Mouse (Mus musculus) testis, adult 2 months (tissue): ENCODE results near the gene Whamm.

Experiments used
- CTCF ChIP-seq: fragments of 200-500 bp; IDR thresholded peaks from 2 replicates; pipeline ENCODE4 v1.5.1; 2012; ENCODE audit warnings: low read depth, mild to moderate bottlenecking, inconsistent platforms, low read length, moderate library complexity; ENCODE audit not compliant: control insufficient read depth, insufficient read depth, insufficient replicate concordance
- POLR2A ChIP-seq: fragments of 200-500 bp; IDR thresholded peaks from 2 replicates; pipeline ENCODE4 v1.6.1; 2012; ENCODE audit warnings: low read depth, mild to moderate bottlenecking, inconsistent platforms, low read length, moderate library complexity; ENCODE audit not compliant: control insufficient read depth

DNA sequence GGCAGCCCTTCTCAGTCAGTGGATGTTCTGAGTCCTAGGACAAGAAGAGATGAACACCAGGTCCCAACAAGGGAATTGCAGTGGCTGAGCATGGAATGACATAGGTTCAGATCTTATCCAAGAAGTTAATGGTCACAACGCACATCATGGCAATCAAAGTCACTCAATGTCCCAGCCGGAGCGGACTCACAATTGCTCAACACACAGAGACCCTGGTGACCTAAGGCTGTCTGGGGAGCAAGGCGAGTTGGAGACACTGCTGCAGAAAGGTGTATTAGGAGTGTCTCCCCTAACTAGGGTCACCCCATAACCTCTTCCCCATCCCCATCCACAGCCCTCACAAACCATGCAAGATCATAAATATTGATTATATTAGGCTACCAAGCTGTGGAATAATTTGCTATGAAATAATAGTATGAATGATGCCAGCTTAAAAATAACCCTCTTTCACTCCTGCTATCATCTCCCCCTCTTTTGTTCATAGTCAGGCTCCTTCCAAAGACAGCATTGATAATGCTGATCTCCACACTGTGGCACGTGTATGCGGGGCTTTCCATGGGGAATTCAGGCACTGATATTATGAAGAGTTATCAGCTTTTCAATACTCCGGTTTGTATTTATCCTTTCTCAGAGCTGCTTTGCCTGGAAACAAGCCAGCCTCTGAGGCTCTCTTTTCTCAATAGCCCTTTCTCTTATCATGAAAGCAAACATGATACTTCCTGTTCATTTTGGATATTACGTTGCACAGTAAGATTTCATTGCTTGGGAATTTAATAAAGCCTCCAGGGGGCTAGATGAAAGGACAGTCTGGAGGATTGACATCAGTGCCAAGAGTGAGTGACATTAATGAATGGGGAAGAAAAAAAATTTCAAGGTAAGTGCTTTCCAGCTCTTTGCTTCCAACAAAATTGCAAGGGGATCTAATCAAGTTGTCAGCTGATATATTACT is 10.7 kb upstream of the Whamm start:
- TF ChIP-seq CTCF (no peak), POLR2A (no peak)
